Mouse (Mus musculus) left cerebral cortex, adult 2 months (tissue): Measurements from ENCODE around the gene Dcun1d4. TPM values are rescaled to one million over a fixed set of nuclear protein-coding genes. Genes with fewer than 3 reads are reported as not detected.

ENCODE experiments used
- DNase-seq, 2 experiments: peaks; one replicate each; pipeline ENCODE4 v3.0.0; 2021 to 2022; ENCODE audit warnings: low spot score in 2 of 2, mixed read lengths in 1 of 2; ENCODE audit errors: extremely low spot score in 1 of 2
- H3K27ac ChIP-seq: fragments of 200-600 bp; 2 replicates; pipeline ENCODE4 v1.8.1; 2022
- H3K4me3 ChIP-seq: fragments of 200-600 bp; 2 replicates; pipeline ENCODE4 v1.8.1; 2022
- CTCF ChIP-seq: fragments of 200-600 bp; IDR thresholded peaks from 2 replicates; pipeline ENCODE4 v1.8.1; 2022; ENCODE audit warnings: antibody characterized with exemption, mild to moderate bottlenecking, moderate library complexity
- intact Hi-C: fragments of 180-260 bp; cut with DNase I; formaldehyde crosslinking; loops from one replicate; pipeline ENCODE4 v1.15.1; 2025
- total RNA-seq, 2 experiments: library from RNA; stranded (reverse); gene quantifications; 2 replicates each; pipeline ENCODE4 v1.2.3; 2021

Dcun1d4 gene
- total RNA-seq, 2 experiments from 2014 or later = 122 to 125 TPM

GRCm38 (mm10) chr5:73484016-73484615 lies 3.3 kb downstream of the Dcun1d4 start:
- intact Hi-C loops = no loop called here
- DNase-seq = no peak
- Histone ChIP-seq H3K27ac (no peak overlapping the region), H3K4me3 (no peak overlapping the region)
- TF ChIP-seq CTCF = no peak

GRCm38 (mm10) chr5:73486451-73486850 lies 5.7 kb downstream of the Dcun1d4 start:
- Histone ChIP-seq H3K4me3 (no peak overlapping the region), H3K27ac (no peak overlapping the region)
- no peak for TF ChIP-seq CTCF
- intact Hi-C loops = no loop called here
- DNase-seq = no peak

- Histone ChIP-seq H3K4me3 (peak overlapping the region; percentile 76), H3K27ac (peak overlapping the region; percentile 83)
- no peak for TF ChIP-seq CTCF
- intact Hi-C loops = loop anchor here (5.0 kb wide), 1 partner anchor 147 kb away; no protein-coding TSS in a partner anchor
- DNase-seq = no peak
These were observed 9.1 kb downstream of the Dcun1d4 start for GRCm38 (mm10) chr5:73489915-73490314.

- peak; percentile 44 for TF ChIP-seq CTCF
- DNase-seq = peak; percentile 99 to 100
- peak overlapping the region; percentile 76 for H3K4me3 ChIP-seq
- intact Hi-C loops = loop anchor here (5.0 kb wide), 1 partner anchor 147 kb away; no protein-coding TSS in a partner anchor
- H3K27ac ChIP-seq = peak overlapping the region; percentile 85
These were observed 9.8 kb downstream of the Dcun1d4 start for GRCm38 (mm10) chr5:73490596-73491073.

- DNase-seq = no peak
- H3K27ac ChIP-seq = peak overlapping the region; percentile 89
These were observed 10.5 kb downstream of the Dcun1d4 start for GRCm38 (mm10) chr5:73491074-73491836.

GRCm38 (mm10) chr5:73491837-73492720 lies 11.3 kb downstream of the Dcun1d4 start:
- peak overlapping the region; percentile 89 for H3K27ac ChIP-seq
- H3K4me3 ChIP-seq = peak overlapping the region; percentile 76
- DNase-seq = peak; percentile 90 to 91
- intact Hi-C loops = loop anchor here (5.0 kb wide), 1 partner anchor 145 kb away; no protein-coding TSS in a partner anchor
- TF ChIP-seq CTCF = no peak

More at GRCm38 (mm10) chr5:73491074-73491836, 10.5 kb downstream of the Dcun1d4 start:
- TF ChIP-seq CTCF = no peak; the same call in 1 of the 2 replicates
- intact Hi-C loops = loop anchor here (5.0 kb wide), 1 partner anchor 146 kb away; no protein-coding TSS in a partner anchor
- H3K4me3 ChIP-seq = peak overlapping the region; percentile 76

- peak in 1 of 2 experiments; percentile 33 for DNase-seq
- no peak overlapping the region for H3K4me3 ChIP-seq
- no peak overlapping the region for H3K27ac ChIP-seq
- intact Hi-C loops = no loop called here
- TF ChIP-seq CTCF = no peak
These were observed 16.6 kb downstream of the Dcun1d4 start for GRCm38 (mm10) chr5:73497401-73497800.

- intact Hi-C loops = no loop called here
- Histone ChIP-seq H3K27ac (no peak overlapping the region), H3K4me3 (no peak overlapping the region)
- TF ChIP-seq CTCF = no peak
- no peak for DNase-seq
These were observed 17.8 kb downstream of the Dcun1d4 start for GRCm38 (mm10) chr5:73498559-73498958.

GRCm38 (mm10) chr5:73500867-73501440 lies 20.2 kb downstream of the Dcun1d4 start:
- intact Hi-C loops = no loop called here

GRCm38 (mm10) chr5:73502422-73502821 lies 21.6 kb downstream of the Dcun1d4 start:
- H3K4me3 ChIP-seq = no peak overlapping the region
- H3K27ac ChIP-seq = no peak overlapping the region
- intact Hi-C loops = no loop called here
- no peak for DNase-seq
- TF ChIP-seq CTCF = no peak

More at GRCm38 (mm10) chr5:73500867-73501440, 20.2 kb downstream of the Dcun1d4 start:
- Histone ChIP-seq H3K4me3 (no peak overlapping the region), H3K27ac (no peak overlapping the region)
- DNase-seq = no peak
- no peak for TF ChIP-seq CTCF

GRCm38 (mm10) chr5:73503015-73503757 lies 22.4 kb downstream of the Dcun1d4 start:
- peak; percentile 11 for TF ChIP-seq CTCF
- Histone ChIP-seq H3K27ac (no peak overlapping the region), H3K4me3 (no peak overlapping the region)
- intact Hi-C loops = no loop called here
- DNase-seq = no peak
